Mouse (Mus musculus): ENCODE measurements at regions not wholly inside any gene's neighbourhood (a gene's known extent, or its start where the extent isn't known, plus 50 kb on each side); places are given as distances from the start of the nearest gene placed in this dataset.

DNA sequence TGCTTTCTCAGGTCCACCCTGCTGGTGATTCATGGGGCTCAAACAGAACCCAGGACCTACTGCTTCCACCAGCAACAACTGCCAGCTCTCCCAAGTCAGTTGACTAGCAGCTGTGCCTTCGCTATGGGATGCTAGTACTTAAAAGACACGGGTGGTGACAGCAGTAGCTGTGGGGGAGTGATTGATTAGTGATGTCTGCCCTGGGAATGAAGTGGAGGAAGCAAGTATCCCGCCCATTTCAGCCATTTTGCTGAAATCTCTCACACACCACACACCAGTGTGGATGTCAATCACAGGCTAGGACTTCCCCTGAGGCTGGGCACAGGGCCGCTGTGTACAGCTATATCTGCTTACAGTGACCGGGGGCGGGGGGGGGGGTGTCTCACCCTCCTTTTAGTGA lies 153.2 kb downstream of the Matn1 start:
- no peak for DNase-seq (ENCODE audit: low read depth, low spot score)

DNA sequence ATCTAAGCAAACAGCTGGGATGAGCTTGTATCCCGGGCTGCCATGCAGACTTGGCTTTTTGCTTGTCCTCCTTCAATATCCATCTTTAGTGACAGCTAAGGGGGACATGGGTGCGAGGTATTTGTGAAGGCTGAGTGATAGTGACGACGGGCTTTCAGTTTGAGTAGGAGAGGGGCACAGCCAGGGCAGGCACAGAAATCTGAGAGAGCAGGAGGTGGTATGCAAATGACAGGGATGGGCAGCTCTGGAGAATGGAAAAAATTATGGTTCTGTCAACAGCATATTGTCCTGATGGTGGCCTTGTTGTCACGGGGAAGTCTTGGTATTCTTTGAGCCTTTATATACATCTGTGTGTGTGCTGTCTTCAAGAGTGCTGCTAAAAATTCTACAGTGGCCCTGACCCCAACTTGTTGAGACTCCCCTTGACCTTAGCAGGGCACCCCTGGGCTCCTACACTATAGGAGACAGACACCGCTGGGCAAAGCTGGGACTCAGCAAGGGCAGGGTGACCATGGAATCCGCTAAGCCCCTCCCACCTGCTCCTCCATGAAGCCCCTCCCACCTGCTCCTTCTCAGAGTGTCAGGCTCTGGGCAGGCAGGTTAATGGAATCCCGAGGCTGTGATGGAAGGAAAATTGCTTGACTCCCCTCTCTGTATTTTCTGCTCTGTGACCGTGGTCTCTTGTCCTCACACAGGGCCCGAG lies 156.1 kb downstream of the Matn1 start:
- peak; percentile 55 for DNase-seq (ENCODE audit: low read depth, low spot score)

DNA sequence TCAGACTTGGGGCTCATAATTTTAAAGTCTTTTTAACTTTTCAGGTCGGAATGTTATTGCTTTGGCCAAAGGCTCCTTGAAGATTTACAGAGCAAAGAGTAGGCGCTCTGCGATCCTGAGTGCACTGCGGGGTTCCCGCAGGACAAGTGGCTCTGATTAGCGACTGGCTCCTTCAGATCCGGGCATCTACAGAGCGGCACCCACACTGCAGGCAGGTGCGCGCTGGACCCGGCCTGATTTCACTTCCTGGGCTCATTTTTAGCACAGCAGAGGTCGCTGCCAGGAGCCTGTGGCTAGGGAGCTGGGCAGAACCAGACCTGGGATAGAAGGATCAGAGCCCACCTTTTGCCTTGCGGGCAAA lies 156.6 kb downstream of the Matn1 start:
- no peak for DNase-seq (ENCODE audit: low read depth, low spot score)

DNA sequence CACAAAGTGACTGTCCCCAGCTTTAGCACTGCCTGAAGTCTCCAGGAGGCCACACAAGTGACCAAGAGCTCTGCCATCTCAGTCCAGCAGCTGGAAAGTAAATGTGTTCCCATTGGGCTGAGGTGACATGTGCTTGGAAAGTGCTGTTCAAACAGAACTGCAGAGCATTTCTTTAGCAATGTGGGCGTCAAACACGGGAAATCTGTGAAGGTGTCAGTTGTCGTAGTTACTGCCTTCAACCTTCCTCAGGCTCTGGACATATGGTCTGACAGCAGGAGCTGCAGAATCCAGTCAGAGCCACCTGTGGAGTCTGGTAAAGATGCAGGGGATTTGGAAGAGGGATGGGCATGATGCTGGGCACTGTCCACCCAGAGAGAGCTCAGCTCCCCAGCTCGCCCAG lies 158.0 kb downstream of the Matn1 start:
- no peak for DNase-seq (ENCODE audit: low read depth, low spot score)

DNA sequence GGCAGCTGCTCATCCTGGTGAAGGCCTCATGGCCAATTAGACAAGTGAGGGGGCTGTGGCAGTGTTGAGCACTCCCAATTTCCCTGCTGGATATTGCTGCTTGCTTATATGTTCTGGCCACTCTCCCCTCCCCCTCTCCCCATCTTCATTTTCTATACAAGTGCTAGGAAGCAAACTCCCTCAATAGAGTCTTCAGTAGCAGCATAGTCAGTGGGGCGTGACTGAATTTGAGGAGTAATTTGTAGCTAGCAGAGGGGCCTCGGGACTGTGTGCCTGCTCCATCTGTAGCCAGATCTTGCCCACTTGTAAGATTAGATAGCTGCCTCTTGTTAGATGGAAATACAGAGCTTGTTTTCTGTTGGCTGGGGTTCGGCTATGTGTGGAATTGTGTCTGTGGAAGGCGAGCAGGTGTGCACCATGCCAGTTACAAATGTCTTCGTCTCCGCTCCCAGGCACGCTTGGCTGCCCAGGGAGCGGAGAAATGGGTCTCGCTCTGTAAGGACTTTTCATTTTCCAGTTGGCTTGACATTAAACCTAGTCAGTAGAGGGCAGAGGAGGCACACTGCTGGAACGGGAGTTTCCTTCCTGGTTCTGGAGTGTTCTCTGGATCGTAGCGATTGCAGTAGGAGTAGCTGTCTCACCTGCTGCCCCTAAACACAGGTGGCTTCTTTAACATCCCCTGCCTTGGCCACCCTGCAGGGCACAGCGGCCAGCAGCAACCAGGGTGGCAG lies 163.1 kb downstream of the Matn1 start:
- DNase-seq (ENCODE audit: low read depth, low spot score) = no peak

DNA sequence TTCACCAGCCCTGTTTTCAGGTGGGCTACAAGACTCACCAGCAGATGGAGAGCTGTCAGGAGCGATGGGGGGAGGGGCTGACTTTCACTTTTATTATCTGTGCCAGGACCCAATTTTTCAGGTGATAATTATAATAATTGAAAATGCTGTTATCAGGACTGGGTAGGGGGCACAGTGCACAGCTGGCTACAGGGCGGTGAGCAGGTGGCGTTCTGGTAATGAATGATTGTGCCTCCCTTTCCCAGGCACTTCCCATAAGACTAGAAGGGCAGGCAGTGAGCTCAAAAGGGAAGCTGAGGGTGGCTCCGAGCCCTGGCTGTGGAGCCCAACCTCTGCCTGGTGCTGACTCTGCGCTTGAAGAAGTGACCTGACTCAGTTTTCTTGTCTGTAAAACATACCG lies 168.4 kb downstream of the Matn1 start:
- no peak for DNase-seq (ENCODE audit: low read depth, low spot score)

DNA sequence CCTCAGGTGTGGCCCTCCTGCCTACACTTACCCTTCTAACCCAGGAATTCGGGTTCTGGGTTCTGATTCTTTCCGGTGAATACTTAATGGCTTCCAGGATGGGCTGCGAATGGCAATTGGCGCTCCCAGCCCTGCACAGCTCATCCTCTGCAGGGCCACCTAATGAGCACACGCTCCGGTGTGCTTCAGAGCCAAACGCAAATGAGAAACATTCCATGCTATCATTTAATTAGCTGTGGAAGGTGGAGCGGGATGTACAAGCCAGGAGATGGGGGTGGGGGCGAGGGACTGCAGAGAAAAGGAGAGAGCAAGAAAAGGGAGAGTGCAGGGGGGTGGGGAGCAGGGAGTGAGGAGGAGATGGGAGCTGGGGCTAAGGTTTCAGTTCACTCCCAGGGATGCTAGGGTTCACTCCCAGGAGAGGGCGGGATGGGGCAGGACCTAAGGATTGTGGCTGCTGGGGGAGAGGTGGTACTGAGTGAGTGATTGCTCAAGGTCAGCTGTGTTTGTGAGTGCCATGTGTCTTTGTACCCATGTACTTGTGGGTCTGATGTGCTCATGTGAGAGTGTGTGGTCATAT lies 169.6 kb downstream of the Matn1 start:
- DNase-seq (ENCODE audit: low read depth, low spot score) = no peak

DNA sequence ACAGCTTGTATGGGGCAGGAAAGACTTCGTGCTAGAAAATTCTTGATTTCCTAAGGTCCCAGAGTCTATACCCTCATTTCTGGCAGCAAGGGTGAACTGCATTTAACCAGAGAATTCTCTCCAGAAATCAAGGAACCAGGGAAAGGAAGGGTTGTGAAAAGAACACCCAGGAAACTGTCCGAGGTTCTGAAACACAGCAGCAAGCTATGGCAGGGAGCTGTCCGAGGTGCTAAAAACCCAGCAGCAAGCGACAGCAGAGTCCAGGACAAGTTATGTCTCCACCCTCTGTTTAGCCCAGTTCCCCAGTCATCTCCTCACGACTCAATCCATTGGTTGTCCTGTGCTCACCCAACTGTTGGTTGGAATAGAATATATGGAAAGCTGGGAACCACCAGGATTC lies 171.1 kb downstream of the Matn1 start:
- DNase-seq (ENCODE audit: low read depth, low spot score) = no peak

DNA sequence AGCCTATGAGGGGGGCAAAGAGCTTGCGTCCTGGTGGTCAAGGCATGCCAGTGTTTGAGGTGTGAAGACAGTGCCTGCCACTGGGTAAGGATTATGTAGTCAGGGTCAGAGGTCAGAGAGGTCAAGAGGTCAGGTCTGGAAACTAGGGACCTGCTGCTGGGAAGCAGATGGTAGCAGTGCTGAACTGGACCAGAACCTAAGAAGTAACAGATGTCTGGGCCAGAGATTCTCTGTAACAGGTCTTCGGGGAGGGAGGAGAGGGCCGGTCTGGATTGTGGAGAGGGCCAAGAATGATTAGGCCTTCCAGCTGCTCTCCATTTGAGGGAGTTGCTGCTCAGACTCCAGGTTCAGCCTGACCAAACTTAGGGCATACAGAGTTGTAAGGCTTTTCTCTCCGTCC lies 174.4 kb downstream of the Matn1 start:
- DNase-seq (ENCODE audit: low read depth, low spot score) = no peak

DNA sequence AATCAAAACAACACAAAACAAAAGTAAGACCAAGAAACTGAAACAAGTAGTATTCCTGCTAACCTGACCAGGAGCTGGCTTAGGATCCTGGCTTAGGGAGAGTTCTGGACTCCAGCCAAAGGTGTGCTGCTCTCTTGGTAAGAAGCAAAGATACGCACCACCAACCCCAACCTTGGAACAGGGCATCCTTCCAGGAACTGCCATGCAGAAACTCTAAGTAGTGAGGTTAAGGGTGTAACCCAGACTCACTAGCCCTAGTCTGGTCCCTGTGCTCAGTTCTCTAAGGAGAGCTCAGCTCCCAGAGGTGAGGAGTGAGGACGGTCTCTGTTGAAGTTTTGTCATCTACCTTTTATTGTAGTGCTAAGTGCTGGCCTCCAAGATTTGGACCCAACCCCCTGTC lies 175.4 kb downstream of the Matn1 start:
- DNase-seq (ENCODE audit: low read depth, low spot score) = no peak

DNA sequence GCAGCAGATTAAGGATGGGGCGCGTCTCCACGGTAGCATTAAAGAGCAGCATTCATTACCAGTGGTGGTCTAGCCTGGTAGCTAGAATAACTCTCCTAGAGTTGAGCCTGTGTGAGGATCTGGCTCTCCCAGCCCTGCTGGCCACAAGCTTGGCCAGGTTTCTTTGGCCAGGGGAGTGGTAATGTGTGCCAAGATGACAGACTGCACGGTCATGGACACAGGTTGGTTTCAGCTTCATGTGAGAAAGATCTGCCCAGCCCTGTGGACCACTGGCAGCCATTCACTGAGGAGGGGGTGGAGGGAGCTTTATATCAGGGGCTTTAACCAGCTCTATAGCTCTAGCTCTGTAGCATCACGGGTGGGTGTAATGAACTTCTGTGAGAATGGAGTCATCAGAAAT lies 176.5 kb downstream of the Matn1 start:
- no peak for DNase-seq (ENCODE audit: low read depth, low spot score)

DNA sequence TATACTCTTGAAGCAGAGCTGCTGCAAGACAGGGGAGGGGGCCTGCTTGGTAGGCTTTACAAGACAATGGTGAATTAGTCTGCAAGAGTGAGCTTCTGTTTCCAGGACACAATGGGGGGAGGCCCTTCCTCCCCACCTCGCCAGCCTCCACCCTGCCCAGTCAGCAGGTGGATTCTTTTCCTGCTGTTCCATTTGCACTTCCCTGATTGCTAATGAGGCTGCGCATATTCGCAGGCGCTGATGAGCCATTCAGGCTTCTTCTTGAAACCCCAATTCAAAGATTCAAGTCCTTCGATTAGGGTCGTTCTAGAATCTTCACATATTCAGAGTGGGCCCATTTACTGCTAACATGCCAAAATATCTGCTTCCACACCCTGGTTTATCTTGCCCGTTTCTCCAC lies 181.8 kb downstream of the Matn1 start:
- DNase-seq (ENCODE audit: low read depth, low spot score) = no peak

DNA sequence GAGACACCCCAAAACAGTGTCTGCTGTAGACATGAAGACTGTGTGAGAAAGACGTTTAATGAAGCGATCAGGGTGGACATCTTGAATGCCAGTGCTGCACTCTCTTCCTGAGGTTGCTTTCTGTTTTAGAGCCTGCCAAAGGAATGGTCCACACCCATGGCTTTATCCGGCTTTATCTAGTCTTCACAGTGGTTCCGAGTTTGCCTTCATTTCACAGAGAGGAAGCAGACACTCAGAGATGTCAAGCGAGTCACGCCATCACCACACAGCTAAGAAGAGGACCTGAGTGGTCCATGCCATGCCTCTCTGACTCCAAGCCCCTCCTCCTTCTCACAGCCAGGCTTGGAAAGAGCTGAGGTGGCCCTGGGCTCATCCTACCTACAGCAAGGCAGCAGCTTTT lies 182.7 kb downstream of the Matn1 start:
- DNase-seq (ENCODE audit: low read depth, low spot score) = no peak

DNA sequence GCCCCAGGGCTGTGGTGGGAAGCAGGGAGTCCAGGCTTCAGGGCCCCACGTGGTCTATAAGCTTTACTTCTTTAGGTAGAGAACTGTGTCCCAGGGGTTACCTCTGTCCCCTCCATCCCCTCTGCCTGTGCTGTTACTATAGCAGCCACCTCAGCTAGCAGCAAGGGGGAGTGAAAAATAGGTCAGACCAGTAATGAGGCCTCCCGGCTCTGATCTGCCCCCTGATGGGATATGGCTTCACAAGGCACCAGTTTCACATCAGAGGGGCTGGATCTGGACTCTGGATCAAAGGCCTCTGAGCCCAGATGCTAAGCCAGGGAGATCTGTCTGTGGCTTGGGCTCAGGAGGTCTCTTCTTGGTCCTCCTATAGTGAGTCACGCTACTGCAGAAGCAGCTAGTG lies 184.5 kb downstream of the Matn1 start:
- DNase-seq (ENCODE audit: low read depth, low spot score) = no peak

DNA sequence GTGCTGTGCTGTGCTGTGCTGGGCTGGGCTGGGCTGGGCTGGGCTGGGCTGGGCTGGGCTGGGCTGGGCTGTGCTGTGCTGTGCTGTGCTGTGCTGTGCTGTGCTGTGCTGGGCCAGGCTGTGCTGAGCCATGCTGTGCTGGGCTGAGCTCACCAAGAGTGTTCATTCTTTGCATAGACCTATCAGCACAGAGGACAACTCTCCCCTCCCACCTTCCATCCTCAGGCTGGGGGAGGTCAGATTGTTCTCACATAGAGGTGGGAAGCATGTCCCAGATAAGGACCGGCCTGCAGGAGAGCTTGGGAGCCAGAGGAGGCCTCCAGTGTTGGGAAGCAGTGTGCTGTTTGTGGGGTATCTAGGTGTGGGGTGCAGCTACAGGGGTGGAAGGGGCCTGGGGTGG lies 188.0 kb downstream of the Matn1 start:
- no peak for DNase-seq (ENCODE audit: low read depth, low spot score)

DNA sequence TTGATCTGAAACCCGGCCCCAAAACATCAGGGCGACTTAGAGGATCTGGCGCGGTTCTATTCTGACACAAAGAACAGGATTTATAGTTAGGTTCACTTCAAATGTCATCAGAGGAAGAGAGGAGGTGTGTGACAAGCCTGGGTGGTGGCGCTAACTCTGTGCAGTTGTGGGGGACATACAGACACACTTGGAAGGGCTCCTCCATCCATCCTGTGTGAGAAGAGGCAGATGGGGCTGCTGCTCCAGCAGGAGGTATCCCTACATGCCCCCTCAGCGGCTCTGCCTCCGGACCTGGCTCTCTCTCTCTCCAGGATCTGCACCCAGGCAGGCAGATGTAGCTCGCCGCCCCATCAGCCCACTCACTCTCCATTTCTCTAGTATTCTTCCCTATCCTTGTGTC lies 188.6 kb downstream of the Matn1 start:
- no peak for DNase-seq (ENCODE audit: low read depth, low spot score)

DNA sequence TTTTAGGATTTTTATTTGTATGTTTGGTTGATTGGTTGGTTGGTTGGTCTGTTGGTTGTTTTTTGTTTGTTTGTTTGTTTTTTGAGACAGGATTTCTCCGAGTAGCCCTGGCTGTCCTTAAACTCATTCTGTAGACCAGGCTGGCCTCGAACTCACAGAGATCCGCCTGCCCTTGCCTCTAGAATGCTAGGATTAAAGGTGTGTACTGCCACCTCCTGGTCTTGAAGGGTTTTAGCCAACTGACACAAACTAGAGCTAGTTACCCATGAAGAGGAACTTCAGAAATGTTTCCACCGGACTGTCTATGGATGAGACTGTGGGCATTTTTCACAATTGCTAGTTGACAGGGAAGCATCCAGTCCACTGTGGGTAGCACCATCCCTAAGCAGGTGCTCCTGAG lies 191.7 kb downstream of the Matn1 start:
- no peak for DNase-seq (ENCODE audit: low read depth, low spot score)

DNA sequence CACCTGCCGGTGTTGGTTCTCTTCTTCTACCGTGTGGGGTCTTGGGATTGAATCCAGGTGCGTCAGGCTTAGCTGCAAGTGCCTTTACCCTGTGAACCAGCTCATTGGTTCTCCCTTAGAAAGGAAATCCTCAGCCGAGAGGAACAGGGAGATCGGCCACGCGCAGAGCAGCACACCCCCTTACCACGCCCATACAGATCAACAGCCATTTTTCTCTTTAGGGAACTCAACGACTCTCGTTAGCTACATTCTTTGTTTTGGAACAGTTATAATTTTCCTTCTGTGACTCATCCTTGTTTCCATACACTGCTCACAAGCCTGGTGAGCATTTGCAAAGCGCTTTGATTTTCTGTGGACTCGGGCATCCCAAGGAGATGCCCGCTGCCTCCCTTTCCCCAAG lies 194.7 kb downstream of the Matn1 start:
- no peak for DNase-seq (ENCODE audit: low read depth, low spot score)

DNA sequence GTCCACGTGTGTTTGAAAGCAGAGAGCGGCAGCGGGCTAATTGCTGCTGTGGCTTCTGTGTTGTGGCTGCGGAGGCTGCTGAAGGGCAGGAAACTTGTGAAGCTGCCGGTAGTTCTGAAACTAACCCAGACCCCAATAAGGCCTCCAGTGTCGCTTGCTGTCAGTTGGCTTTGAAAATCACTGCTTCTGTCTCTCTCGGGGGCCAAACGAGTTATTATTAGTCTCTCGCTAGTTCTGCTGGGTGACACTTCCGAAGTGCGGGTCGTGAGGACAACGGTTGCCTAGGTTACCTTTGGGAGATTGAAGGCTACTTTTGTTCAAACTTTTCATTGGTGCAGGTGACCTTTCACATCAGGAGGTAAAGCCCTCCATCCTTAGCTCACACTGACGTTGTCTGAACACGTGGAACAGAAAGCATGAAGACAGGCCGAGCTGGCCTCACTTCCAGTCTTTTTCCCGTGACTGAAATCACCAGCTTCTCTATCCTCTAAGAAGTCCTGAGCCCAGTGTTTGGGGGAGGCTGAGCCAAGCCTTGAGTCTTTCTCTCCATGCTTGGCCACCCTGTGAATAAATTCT lies 197.8 kb downstream of the Matn1 start:
- no peak for DNase-seq (ENCODE audit: low read depth, low spot score)

DNA sequence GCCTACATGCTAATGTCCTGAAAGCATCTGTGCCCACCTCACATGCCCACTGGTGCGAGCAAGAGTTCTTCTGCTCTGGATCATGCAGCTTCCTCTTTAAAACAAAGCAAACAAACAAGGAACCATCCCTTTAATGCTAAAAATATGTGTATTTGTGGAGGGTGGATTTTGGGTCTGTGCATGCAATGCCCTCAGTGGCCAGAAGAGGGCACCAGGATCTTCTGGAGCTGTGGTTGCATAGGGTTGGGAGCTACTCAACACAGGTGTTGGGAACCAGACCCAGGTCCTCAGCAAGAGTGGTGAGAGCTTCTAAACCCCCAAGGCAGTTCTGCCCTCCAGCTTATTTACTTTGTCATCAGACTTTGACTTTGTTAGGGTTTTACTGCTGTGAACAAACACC lies 201.3 kb downstream of the Matn1 start:
- DNase-seq (ENCODE audit: low read depth, low spot score) = no peak

DNA sequence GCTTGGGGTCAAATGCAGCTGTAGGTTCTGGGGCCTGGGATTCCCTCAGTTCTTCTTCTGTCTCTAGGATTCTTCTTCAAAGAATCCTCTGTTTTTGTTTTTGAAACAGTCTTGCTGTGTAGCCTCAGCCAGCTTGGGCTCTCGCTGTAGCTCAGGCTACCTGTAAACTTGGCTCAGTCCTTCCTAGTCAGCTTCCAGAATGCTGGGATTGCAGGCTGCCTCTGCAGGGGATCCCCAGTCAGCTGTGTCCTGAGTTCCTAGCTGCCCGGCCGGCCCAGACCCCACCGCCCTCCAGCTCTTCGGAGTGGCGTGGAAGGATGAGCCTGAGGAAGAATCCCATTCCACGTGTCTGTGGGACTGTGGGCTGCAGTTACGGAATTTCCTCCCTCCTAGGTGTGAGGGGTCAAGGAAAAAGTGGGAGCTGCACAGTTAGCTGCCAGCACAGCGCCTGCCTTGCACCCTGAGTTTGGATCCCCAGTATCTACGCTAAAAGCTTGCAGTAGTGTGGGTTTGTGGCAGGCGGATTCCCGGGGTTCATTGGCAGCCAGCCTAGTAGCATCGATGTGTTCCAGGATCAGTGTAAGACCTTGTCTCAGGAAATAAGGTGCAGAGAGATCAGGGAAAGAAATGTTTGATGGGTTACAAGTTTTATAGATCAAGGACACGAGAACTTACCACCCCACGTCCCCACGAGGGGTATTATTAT lies 204.0 kb downstream of the Matn1 start:
- DNase-seq (ENCODE audit: low read depth, low spot score) = no peak

DNA sequence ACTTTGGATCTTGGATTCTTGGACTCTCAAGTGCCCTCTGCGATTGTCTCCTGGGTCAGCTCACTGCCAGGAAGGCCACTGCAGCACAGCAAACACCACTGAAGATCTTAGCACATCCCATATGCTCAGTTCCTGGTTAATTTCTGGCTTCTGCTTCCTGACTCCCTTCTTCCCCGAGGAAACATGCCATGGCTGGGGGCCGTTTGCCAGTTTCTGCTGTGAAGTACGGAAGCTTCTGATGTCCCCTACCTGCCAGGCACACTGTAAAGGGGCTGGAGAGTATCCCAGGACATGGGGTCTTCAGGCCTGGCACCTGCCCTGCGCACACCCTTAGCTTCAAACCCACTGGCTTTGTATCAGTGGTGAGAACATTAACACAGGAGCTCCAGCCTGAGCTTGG lies 205.3 kb downstream of the Matn1 start:
- no peak for DNase-seq (ENCODE audit: low read depth, low spot score)
